Mouse (Mus musculus) lung, postnatal 0 days (tissue): ENCODE results near the gene Phlpp1.

ENCODE experiments used
- CTCF ChIP-seq: IDR thresholded peaks from 2 replicates; pipeline ENCODE4 v1.5.1; 2016; ENCODE audit warnings: antibody characterized with exemption, mild to moderate bottlenecking
- EP300 ChIP-seq: IDR thresholded peaks from 2 replicates; pipeline ENCODE4 v1.6.1; 2016; ENCODE audit warnings: antibody characterized with exemption, mild to moderate bottlenecking, control low read depth

GRCm38 (mm10) chr1:106154590-106154989 lies 17.0 kb upstream of the Phlpp1 start:
- TF ChIP-seq CTCF (no peak), EP300 (no peak)
